Mouse (Mus musculus) ZHBTc4 (cell line): ENCODE measurements at regions not wholly inside any gene's neighbourhood (a gene's known extent, or its start where the extent isn't known, plus 50 kb on each side); places are given as distances from the start of the nearest gene placed in this dataset.

Source experiments
- DNase-seq: peaks from one replicate; pipeline ENCODE4 v3.0.0-alpha.2; 2011; ENCODE audit warnings: low read depth, low spot score

GRCm38 (mm10) chrX:12889482-12889808 lies 127.6 kb upstream of the Med14 start:
- no peak for DNase-seq

- no peak for DNase-seq
These were observed 127.0 kb upstream of the Med14 start for GRCm38 (mm10) chrX:12888708-12889481.

GRCm38 (mm10) chrX:12888010-12888707 lies 126.3 kb upstream of the Med14 start:
- DNase-seq = no peak

GRCm38 (mm10) chrX:12887516-12887915 lies 125.6 kb upstream of the Med14 start:
- no peak for DNase-seq

GRCm38 (mm10) chrX:12886160-12887048 lies 124.5 kb upstream of the Med14 start:
- peak; percentile 26 for DNase-seq

GRCm38 (mm10) chrX:12879233-12879632 lies 117.4 kb upstream of the Med14 start:
- DNase-seq = no peak

GRCm38 (mm10) chrX:12877506-12877905 lies 115.6 kb upstream of the Med14 start:
- peak; percentile 26 for DNase-seq

- DNase-seq = peak; percentile 88
These were observed 111.8 kb upstream of the Med14 start for GRCm38 (mm10) chrX:12873698-12874144.

- no peak for DNase-seq
These were observed 111.4 kb upstream of the Med14 start for GRCm38 (mm10) chrX:12873230-12873629.

- no peak for DNase-seq
These were observed 105.1 kb upstream of the Med14 start for GRCm38 (mm10) chrX:12866885-12867498.

GRCm38 (mm10) chrX:12866176-12866575 lies 104.3 kb upstream of the Med14 start:
- no peak for DNase-seq

GRCm38 (mm10) chrX:12860168-12860567 lies 98.3 kb upstream of the Med14 start:
- DNase-seq = peak; percentile 76

GRCm38 (mm10) chrX:12858757-12859156 lies 96.9 kb upstream of the Med14 start:
- no peak for DNase-seq

GRCm38 (mm10) chrX:12857881-12858755 lies 96.2 kb upstream of the Med14 start:
- peak; percentile 77 for DNase-seq

- no peak for DNase-seq
These were observed 93.6 kb upstream of the Med14 start for GRCm38 (mm10) chrX:12855425-12855824.

GRCm38 (mm10) chrX:12851684-12852083 lies 89.8 kb upstream of the Med14 start:
- peak; percentile 63 for DNase-seq

GRCm38 (mm10) chrX:12844431-12844830 lies 82.6 kb upstream of the Med14 start:
- no peak for DNase-seq

GRCm38 (mm10) chrX:12841021-12841325 lies 79.1 kb upstream of the Med14 start:
- peak; percentile 23 for DNase-seq

- DNase-seq = peak; percentile 86
These were observed 78.5 kb upstream of the Med14 start for GRCm38 (mm10) chrX:12840160-12841020.
